Mouse (Mus musculus): ENCODE data around the gene Lingo4. TPM values are rescaled to one million over a fixed set of nuclear protein-coding genes. Genes with fewer than 3 reads are reported as not detected.

Gene Lingo4
- polyA plus RNA-seq, 1 experiment from 2014 or later = 1.0 TPM

- ATAC-seq (replicated peaks) = peak; percentile 27; the same call in 1 of the 2 replicates
- Histone ChIP-seq H3K36me3 (no peaks in the 10 kb centered on the region), H3K4me2 (replicated peaks) (peak overlapping the region; percentile 27; the same call in 1 of the 2 replicates), H3K27ac (replicated peaks) (no peak overlapping the region), H3K27me3 (no peaks in the 10 kb centered on the region), H3K9ac (replicated peaks) (no peak overlapping the region), H3K4me1 (peaks cover 29% of the 10 kb centered on the region), H3K4me3 (no peak overlapping the region; the same call in 1 of the 2 replicates), H3K9me3 (no peaks in the 10 kb centered on the region)
- WGBS = under 1% methylated on average over 10 of the region's 10 CpGs
These were observed 25.2 kb upstream of the Lingo4 start for GRCm38 (mm10) chr3:94373090-94373489.

DNA sequence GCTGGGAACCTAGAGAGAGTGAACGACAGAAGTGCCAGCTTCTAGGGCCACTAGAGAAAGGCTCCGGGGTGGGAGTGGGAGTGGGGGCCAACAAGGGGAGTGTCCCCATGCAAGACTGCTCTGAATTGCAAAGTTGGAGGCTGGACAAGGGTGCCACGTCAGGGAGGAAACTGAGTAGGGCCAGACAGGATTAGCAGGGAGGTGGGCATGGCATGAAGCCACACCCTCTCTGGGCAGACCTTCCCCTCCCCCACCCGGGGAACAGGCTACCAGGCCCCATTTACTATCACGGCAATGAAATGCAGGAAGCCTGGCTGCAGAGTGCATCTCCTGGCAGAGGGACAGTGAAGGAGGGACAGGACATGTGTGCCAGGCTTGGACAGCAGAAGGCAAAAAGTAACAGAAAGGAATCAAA is 24.7 kb upstream of the Lingo4 start:
- peak overlapping the region; percentile 27; the same call in 1 of the 2 replicates for H3K4me2 ChIP-seq (replicated peaks)
- H3K4me3 ChIP-seq = no peak overlapping the region
- no peak overlapping the region for H3K27ac ChIP-seq (replicated peaks)
- no peak overlapping the region for H3K9ac ChIP-seq (replicated peaks)
- no peaks in the 10 kb centered on the region for H3K27me3 ChIP-seq
- no peaks in the 10 kb centered on the region for H3K9me3 ChIP-seq
- WGBS = 0% methylated on average over 5 of the region's 5 CpGs
- ATAC-seq (replicated peaks) = peak; percentile 51; the same call in 1 of the 2 replicates
- H3K36me3 ChIP-seq = no peaks in the 10 kb centered on the region
- H3K4me1 ChIP-seq = peaks cover 29% of the 10 kb centered on the region

- H3K4me3 ChIP-seq = no peak overlapping the region
- peaks cover 29% of the 10 kb centered on the region for H3K4me1 ChIP-seq
- no peaks in the 10 kb centered on the region for H3K27me3 ChIP-seq
- no peak overlapping the region for H3K27ac ChIP-seq (replicated peaks)
- H3K36me3 ChIP-seq = no peaks in the 10 kb centered on the region
- H3K9ac ChIP-seq (replicated peaks) = no peak overlapping the region
- no peak overlapping the region for H3K4me2 ChIP-seq (replicated peaks)
- no peaks in the 10 kb centered on the region for H3K9me3 ChIP-seq
- ATAC-seq (replicated peaks) = no peak
These were observed 23.7 kb upstream of the Lingo4 start for GRCm38 (mm10) chr3:94374636-94375035.

- Histone ChIP-seq H3K27me3 (no peaks in the 10 kb centered on the region), H3K4me3 (no peak overlapping the region), H3K4me2 (replicated peaks) (no peak overlapping the region), H3K36me3 (no peaks in the 10 kb centered on the region), H3K9me3 (no peaks in the 10 kb centered on the region), H3K9ac (replicated peaks) (no peak overlapping the region), H3K4me1 (peaks cover 29% of the 10 kb centered on the region), H3K27ac (replicated peaks) (no peak overlapping the region)
- 80% methylated on average over 2 of the region's 2 CpGs for WGBS
- ATAC-seq (replicated peaks) = no peak
These were observed 23.2 kb upstream of the Lingo4 start for GRCm38 (mm10) chr3:94375146-94375545.

DNA sequence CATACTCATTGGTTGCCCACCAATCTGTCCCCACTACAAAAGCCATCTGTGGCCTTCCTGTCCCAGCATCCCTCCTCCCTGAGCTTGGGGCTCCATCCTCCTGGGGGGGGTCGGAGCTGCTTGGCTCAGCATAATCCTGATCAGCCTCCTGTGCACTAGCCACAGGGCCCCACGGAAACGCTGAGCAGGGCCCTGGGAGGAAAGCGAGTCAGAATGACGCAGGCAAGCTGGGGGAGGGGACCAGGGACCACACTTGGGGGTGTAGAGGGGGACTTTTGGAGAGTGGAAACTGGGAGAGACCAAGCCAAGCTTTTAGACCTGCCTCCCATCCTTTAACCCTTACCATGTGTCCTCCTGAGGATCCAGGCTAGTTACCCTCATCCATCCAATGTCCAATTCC is 22.5 kb upstream of the Lingo4 start:
- Histone ChIP-seq H3K9me3 (no peaks in the 10 kb centered on the region), H3K4me1 (peaks cover 29% of the 10 kb centered on the region)
- WGBS = 54% methylated on average over 5 of the region's 5 CpGs

DNA sequence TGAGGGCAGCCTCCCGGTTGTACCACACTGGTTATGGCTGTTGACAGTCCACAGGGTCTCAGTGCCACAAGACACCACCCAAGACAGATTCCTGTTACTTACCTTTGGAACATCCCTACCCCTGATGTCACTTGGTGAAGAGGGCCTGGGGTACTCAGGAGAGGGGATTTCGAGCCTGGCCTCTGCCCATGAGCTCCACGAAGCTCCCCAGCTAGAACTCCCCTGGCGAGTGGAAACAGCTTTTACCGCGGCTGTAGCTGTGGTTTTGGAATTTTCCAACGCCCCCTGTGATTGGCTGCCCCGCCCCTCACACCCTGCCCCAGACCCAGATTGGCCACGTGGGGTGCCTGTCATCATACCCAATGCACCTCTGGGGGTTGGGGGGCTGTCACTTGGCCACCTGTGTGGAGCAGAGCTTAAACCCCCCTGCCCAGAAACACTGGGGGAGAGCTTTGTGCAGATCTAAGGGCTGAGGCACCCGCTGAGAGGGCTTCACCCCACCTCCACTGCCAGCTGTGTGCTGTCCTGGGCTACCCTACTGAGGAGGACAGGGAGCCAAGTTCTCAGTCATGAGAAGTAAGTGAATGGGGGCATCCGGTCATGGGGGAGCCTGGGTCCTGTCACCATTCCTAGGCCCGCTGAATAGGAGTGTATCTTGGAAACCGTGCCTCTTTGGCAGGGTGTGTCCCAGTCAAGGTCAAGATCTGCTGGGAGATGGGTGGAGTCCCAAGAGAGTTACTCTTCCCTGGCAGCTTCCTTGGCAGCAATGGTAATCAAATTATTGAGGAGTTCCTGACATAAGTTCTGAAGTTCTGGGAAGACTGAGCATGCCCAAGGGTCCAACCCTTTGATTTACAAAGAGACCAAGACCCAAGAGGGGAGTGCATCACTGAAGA is 21.0 kb upstream of the Lingo4 start:
- Histone ChIP-seq H3K9me3 (no peaks in the 10 kb centered on the region), H3K27me3 (no peaks in the 10 kb centered on the region), H3K36me3 (no peaks in the 10 kb centered on the region), H3K27ac (replicated peaks) (no peak overlapping the region), H3K4me2 (replicated peaks) (no peak overlapping the region), H3K9ac (replicated peaks) (no peak overlapping the region), H3K4me3 (no peak overlapping the region), H3K4me1 (peaks cover 20% of the 10 kb centered on the region)
- ATAC-seq (replicated peaks) = no peak
- 26% methylated on average over 13 of the region's 13 CpGs for WGBS

More for the DNA sequence above, 22.5 kb upstream of the Lingo4 start:
- no peak overlapping the region for H3K9ac ChIP-seq (replicated peaks)
- H3K36me3 ChIP-seq = no peaks in the 10 kb centered on the region
- H3K4me2 ChIP-seq (replicated peaks) = no peak overlapping the region
- H3K4me3 ChIP-seq = no peak overlapping the region
- ATAC-seq (replicated peaks) = no peak
- no peaks in the 10 kb centered on the region for H3K27me3 ChIP-seq
- no peak overlapping the region for H3K27ac ChIP-seq (replicated peaks)

DNA sequence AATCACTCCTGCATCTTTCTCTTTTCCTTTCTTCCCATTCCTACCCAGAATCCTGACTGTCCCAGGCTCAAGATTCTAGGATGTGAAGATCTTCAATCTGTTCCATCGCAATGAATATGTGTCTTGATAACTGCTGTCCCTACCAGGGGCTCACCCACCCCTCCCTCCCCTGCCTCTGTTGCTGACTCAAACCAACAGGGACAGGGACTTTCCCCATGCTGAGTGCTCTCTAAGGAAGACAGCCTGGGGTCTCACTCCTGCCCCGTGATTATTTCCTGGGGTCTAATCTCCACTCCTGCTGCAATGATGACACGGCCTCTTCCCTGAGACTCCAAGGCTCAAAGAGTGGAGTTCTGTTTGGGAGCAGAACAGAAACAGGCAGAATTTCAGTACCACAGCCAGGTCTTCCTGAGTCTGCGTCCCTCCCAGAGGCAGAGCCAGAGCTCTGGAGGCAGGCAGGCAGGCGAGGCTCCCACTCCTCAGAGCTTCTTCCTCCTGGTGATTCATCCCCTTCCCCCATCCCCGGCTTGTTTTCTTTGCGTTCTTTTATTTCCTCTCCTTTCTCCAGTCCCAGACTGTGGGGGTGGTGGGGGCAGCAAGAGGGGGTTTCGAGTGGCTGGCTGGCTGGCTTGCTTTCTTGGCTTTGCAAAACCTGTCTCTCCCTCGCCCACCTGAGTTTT is 18.3 kb upstream of the Lingo4 start:
- H3K27ac ChIP-seq (replicated peaks) = no peak overlapping the region
- no peaks in the 10 kb centered on the region for H3K27me3 ChIP-seq
- H3K4me2 ChIP-seq (replicated peaks) = no peak overlapping the region
- H3K36me3 ChIP-seq = no peaks in the 10 kb centered on the region
- no peaks in the 10 kb centered on the region for H3K9me3 ChIP-seq
- H3K9ac ChIP-seq (replicated peaks) = no peak overlapping the region
- no peak for ATAC-seq (replicated peaks)
- no peaks in the 10 kb centered on the region for H3K4me1 ChIP-seq
- H3K4me3 ChIP-seq = no peak overlapping the region
- WGBS = 20% methylated on average over 9 of the region's 9 CpGs

DNA sequence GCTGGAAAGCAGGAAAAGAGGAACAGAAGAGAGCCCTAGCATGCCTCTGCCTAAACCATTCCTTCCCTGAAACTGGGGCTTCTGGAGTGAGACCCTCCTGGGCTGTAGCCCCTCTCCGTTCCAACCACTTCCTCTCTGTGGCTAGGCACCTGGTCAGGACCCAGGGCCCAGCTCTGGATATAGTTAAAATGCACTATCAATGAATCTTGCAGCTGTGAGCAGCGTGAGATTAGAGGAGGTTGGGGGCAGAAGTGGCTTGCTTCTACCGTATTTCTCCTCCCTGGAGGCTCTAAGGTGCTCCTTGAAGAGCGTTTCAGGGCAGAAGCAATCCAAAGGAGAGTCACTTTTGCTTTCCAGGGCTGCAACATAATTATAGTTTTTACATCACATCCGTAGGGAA is 16.0 kb upstream of the Lingo4 start:
- Histone ChIP-seq H3K4me2 (replicated peaks) (no peak overlapping the region), H3K27ac (replicated peaks) (no peak overlapping the region), H3K4me3 (no peak overlapping the region), H3K4me1 (no peaks in the 10 kb centered on the region), H3K36me3 (no peaks in the 10 kb centered on the region), H3K9ac (replicated peaks) (no peak overlapping the region), H3K9me3 (no peaks in the 10 kb centered on the region), H3K27me3 (no peaks in the 10 kb centered on the region)
- no peak for ATAC-seq (replicated peaks)
- WGBS = 85% methylated on average over 5 of the region's 5 CpGs

DNA sequence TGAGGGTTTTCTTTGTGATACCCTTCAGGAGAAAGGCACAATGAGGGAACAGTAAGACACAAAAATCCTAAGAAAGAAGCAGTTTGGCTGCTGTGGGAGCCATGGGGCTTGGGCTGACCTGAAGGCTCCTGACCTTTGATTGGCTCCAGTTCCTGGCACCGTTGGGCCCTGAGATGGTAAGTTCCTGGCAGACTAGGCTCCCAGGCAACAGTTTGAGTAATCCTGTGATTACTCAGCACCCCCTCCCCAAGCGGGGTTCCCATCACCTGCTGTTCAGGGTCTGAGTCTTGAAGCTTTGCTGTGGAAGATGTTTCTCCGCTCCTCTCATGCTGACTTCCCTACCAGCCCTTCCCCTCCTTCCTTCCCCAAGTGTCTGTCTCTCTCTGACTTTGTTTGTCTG is 14.8 kb upstream of the Lingo4 start:
- Histone ChIP-seq H3K9me3 (no peaks in the 10 kb centered on the region), H3K4me2 (replicated peaks) (no peak overlapping the region), H3K9ac (replicated peaks) (no peak overlapping the region), H3K27me3 (no peaks in the 10 kb centered on the region), H3K4me3 (no peak overlapping the region), H3K36me3 (no peaks in the 10 kb centered on the region), H3K27ac (replicated peaks) (no peak overlapping the region), H3K4me1 (no peaks in the 10 kb centered on the region)
- WGBS = 58% methylated on average over 3 of the region's 3 CpGs
- ATAC-seq (replicated peaks) = no peak

GRCm38 (mm10) chr3:94386671-94387070 is 11.6 kb upstream of the Lingo4 start:
- no peak for ATAC-seq (replicated peaks)
- Histone ChIP-seq H3K4me1 (no peaks in the 10 kb centered on the region), H3K9ac (replicated peaks) (no peak overlapping the region), H3K4me2 (replicated peaks) (no peak overlapping the region), H3K27ac (replicated peaks) (no peak overlapping the region), H3K27me3 (no peaks in the 10 kb centered on the region), H3K9me3 (no peaks in the 10 kb centered on the region), H3K36me3 (no peaks in the 10 kb centered on the region), H3K4me3 (no peak overlapping the region)
- WGBS = 70% methylated on average over 4 of the region's 4 CpGs

DNA sequence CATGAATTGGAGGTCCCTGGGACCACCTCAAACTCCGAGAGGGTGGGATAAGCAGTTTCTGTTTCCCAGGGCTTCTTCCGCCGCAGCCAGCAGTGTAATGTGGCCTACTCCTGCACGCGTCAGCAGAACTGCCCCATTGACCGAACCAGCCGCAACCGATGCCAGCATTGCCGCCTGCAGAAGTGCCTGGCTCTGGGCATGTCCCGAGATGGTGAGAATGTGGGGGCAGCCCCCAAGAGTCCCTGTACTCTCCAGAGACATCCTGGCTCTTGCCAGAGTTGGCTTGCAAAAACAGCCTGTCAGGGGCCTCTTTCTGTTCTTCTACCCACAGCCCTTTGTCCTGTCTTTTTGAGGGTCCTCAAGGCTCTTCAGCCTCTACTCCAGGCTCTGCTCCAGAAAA is 10.9 kb upstream of the Lingo4 start:
- Histone ChIP-seq H3K4me3 (no peak overlapping the region), H3K27ac (replicated peaks) (no peak overlapping the region), H3K4me1 (no peaks in the 10 kb centered on the region), H3K36me3 (no peaks in the 10 kb centered on the region), H3K27me3 (no peaks in the 10 kb centered on the region), H3K4me2 (replicated peaks) (no peak overlapping the region), H3K9ac (replicated peaks) (no peak overlapping the region), H3K9me3 (no peaks in the 10 kb centered on the region)
- WGBS = 90% methylated on average over 10 of the region's 10 CpGs
- ATAC-seq (replicated peaks) = no peak

- Histone ChIP-seq H3K4me3 (no peak overlapping the region), H3K9me3 (no peaks in the 10 kb centered on the region), H3K27me3 (no peaks in the 10 kb centered on the region), H3K9ac (replicated peaks) (no peak overlapping the region), H3K36me3 (no peaks in the 10 kb centered on the region), H3K4me2 (replicated peaks) (no peak overlapping the region), H3K27ac (replicated peaks) (no peak overlapping the region), H3K4me1 (no peaks in the 10 kb centered on the region)
- 85% methylated on average over 5 of the region's 5 CpGs for WGBS
- no peak for ATAC-seq (replicated peaks)
These were observed 10.3 kb upstream of the Lingo4 start for GRCm38 (mm10) chr3:94388047-94388446.

Measured in forebrain, embryonic 15.5 days (tissue).